Mouse (Mus musculus) left cerebral cortex, postnatal 36 days (tissue): ENCODE results near the gene 1700001C02Rik. TPM values are rescaled to one million over a fixed set of nuclear protein-coding genes. Genes with fewer than 3 reads are reported as not detected.

Source experiments
- total RNA-seq, 2 experiments: library from RNA; stranded (reverse); gene quantifications; 2 replicates each; pipeline ENCODE4 v1.2.3; 2021

Gene 1700001C02Rik
- total RNA-seq, 2 experiments from 2014 or later: not detected

Other genes with a start within 250 kb of the 1700001C02Rik start
- gene Selenoi, start 233.5 kb upstream of the 1700001C02Rik start, total RNA-seq: 10 to 100 TPM; 48.9 to 50.4 TPM
- 10 to 100 TPM; 14.3 to 19.7 TPM for gene Drc1, start 184.7 kb upstream of the 1700001C02Rik start, total RNA-seq
- gene Otof, start 4.1 kb upstream of the 1700001C02Rik start, total RNA-seq: 10 to 100 TPM; 14.2 to 29.6 TPM
- gene Cib4, start 79.8 kb downstream of the 1700001C02Rik start, total RNA-seq: not detected
- gene Kcnk3, start 122.1 kb downstream of the 1700001C02Rik start, total RNA-seq: 10 to 100 TPM; 21.1 to 21.3 TPM
- gene Slc35f6, start 181.9 kb downstream of the 1700001C02Rik start, total RNA-seq: 10 to 100 TPM; 38.5 to 38.7 TPM
- gene Cenpa, start 200.7 kb downstream of the 1700001C02Rik start, total RNA-seq: 1 to 10 TPM; 6.0 TPM
- gene Dpysl5, start 245.5 kb downstream of the 1700001C02Rik start, total RNA-seq: 10 to 100 TPM; 21.6 to 30.1 TPM